Mouse (Mus musculus) embryonic stem cell, embryonic (primary cell): ENCODE measurements around the gene Cacng8.

Experiments
- CTCF ChIA-PET, 4 experiments: fragments of 300-600 bp in 2 of 4; fragments of 350-600 bp in 2 of 4; sonication (Branson Sonifier 250); formaldehyde crosslinking; loops; one replicate each; lab custom pipeline; 2022; ENCODE audit warnings: inconsistent platforms in 2 of 4; lab: Charles Lee
- POLR2A ChIA-PET, 4 experiments: fragments of 300-600 bp in 2 of 4; fragments of 350-600 bp in 2 of 4; sonication (Branson Sonifier 250); formaldehyde crosslinking; loops; one replicate each; lab custom pipeline; 2022; ENCODE audit warnings: antibody characterized with exemption in 4 of 4, inconsistent platforms in 1 of 4; lab: Charles Lee

Gene Cacng8

DNA sequence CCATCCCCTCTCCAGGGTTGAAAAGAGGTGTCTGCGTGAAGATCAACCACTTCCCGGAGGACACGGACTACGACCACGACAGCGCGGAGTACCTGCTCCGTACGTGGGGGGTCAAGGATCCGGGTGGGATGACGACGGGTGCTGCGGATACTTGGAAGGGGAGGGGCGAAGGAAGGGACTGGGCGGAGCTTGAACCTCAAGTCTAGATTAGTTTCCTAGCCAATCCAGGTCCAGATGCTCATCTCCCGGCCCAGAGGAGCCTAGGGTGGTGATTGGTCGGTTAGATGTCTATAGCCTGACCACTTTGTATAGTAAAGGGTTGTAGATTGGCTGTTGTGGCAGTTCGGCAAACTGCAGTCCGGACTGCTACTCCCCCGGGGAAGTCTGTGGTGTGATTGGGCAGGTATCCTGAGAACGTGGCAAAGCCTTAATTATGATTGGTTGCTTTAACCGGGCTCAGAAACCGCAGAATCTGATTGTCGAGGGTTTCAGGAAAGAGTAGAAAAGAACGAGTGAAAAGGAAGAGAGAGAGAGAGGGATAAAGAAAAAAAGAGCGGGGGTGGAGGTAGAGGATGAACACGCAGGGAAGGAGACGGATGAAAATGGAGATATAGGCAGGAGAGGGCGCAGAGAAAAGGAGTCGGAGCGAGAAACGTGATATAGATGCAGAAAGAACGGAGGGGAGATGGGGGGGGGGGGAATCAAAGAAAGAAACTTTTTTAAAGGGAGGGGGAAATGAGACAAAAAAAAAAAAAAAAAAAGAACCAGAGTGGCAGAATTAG lies 20.9 kb downstream of the Cacng8 start:
- ChIA-PET POLR2A (interaction anchor here (0.5 to 4.6 kb wide), 57 partner anchors 9 to 1402 kb away, joined by 3 to 75 read pairs (median 4); partner anchors contain the start of genes Cacng6 (in 2 of the 4), Mboat7 (in 2 of the 4), Tsen34 (in 2 of the 4) and Cnot3 (in 1 of the 4)), CTCF (interaction anchor here in 2 of 4 experiments (0.6 to 2.0 kb wide), 14 partner anchors 12 to 167 kb away, joined by 3 to 11 read pairs (median 3); partner anchors contain the start of gene Cacng6 (in 1 of the 2))

DNA sequence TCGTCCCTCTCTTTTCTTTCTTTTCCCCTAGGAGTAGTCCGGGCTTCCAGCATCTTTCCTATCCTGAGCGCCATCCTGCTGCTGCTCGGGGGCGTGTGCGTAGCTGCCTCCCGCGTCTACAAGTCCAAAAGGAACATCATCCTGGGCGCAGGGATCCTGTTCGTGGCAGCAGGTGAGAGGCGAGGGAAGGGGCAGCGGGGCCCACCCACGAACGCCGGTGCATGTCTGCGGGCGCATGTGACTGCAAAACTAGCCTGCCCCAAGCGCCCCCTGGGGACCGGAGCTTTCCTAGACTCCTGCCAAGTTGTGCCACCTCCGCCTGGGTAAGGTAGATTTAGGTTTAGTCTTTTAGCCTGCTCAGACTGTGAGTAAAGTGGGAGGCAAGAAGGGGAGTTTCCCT lies 21.6 kb downstream of the Cacng8 start:
- CTCF ChIA-PET: interaction anchor here in 3 of 4 experiments (0.6 to 2.0 kb wide), 11 partner anchors 12 to 166 kb away, joined by 3 to 11 read pairs (median 3); partner anchors contain the start of gene Cacng6 (in 1 of the 3)
- POLR2A ChIA-PET: interaction anchor here (0.5 to 4.6 kb wide), 29 partner anchors 8 to 933 kb away, joined by 3 to 75 read pairs (median 5); partner anchors contain the start of genes Cacng6 (in 2 of the 4), Mboat7 (in 1 of the 4) and Tsen34 (in 1 of the 4)

GRCm38 (mm10) chr7:3414888-3415287 lies 24.4 kb downstream of the Cacng8 start:
- CTCF ChIA-PET: interaction anchor here in 2 of 4 experiments (0.8 to 1.0 kb wide), 2 partner anchors 25 to 176 kb away, joined by 3 to 5 read pairs; no protein-coding TSS in a partner anchor
- POLR2A ChIA-PET: interaction anchor here in 2 of 4 experiments (0.6 to 4.6 kb wide), 3 partner anchors 9 to 202 kb away, joined by 3 to 75 read pairs (median 3); partner anchors contain the start of gene Cacng6 (in 2 of the 2)

DNA sequence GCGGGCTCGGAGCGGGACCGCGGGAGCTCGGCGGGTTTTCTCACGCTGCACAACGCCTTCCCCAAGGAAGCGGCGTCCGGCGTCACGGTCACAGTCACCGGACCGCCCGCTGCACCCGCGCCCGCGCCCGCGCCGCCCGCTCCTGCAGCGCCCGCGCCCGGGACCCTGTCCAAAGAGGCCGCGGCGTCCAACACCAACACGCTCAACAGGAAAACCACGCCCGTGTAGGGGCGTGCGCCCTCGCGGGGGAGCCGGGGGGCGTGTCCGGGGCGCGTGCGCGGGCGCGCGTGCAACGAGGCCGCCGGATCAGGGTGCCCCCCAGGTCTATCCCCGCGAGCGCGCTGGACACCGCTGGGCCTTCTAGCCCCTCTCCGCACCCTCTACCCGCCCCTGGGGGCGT lies 24.9 kb downstream of the Cacng8 start:
- CTCF ChIA-PET: interaction anchor here in 1 of 4 experiments (0.8 kb wide), 1 partner anchor 177 kb away, joined by 5 read pairs; no protein-coding TSS in a partner anchor
- POLR2A ChIA-PET: interaction anchor here in 2 of 4 experiments (1.0 to 4.6 kb wide), 2 partner anchors 8 to 9 kb away, joined by 3 to 75 read pairs; partner anchors contain the start of gene Cacng6 (in 2 of the 2)

DNA sequence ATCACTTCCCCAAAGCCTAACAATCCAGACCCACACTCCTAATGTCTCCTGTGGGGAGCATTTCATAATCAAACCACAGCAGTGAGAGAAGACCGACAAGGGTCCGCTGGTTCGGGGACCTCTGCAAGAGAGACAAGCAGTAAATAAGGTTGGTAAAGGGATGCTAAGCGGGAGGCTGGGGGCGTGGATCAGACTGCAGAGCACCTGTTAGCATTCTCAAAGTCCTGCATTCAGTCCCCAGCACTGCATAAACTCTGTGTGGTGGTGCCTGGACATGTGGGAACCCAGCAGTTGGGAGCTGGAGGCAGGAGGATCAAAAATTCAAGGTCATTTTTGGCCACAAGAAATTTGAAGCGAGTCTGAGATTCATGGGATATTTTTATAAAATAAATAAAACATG lies 29.5 kb downstream of the Cacng8 start:
- POLR2A ChIA-PET: interaction anchor here in 3 of 4 experiments (0.6 to 8.8 kb wide), 26 partner anchors 7 to 225 kb away, joined by 3 to 75 read pairs (median 4); partner anchors contain the start of gene Cnot3 (in 1 of the 3)

DNA sequence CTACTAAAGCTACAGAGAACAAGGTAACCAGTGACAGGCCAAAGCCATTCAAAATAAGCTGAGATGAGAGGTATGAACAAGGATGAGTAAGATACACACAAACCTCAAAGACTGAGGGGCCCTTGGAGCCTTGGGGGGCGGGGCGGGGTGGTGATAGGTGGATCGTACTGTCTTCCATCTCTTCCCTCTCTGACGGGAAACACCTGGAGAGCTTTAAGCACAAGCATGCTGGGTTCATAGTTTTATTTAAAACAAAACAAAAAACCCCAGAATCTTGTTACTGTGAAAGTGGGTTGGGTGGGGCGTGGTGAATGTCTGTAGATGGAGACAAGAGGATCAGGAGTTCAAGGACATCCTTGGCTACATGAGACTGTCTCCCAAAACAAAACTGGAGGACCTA lies 30.0 kb downstream of the Cacng8 start:
- ChIA-PET POLR2A (interaction anchor here (0.6 to 8.8 kb wide), 29 partner anchors 8 to 224 kb away, joined by 3 to 75 read pairs (median 4); partner anchors contain the start of gene Cnot3 (in 1 of the 4)), CTCF (interaction anchor here in 3 of 4 experiments (0.6 to 1.8 kb wide), 5 partner anchors 13 to 34 kb away, joined by 3 to 6 read pairs (median 5); partner anchors contain the start of gene Cacng8 (in 1 of the 3))

More for the DNA sequence above, 29.5 kb downstream of the Cacng8 start:
- CTCF ChIA-PET: interaction anchor here in 3 of 4 experiments (0.6 to 1.8 kb wide), 5 partner anchors 13 to 34 kb away, joined by 3 to 6 read pairs (median 5); partner anchors contain the start of gene Cacng8 (in 1 of the 3)

- POLR2A ChIA-PET: interaction anchor here (0.6 to 8.8 kb wide), 21 partner anchors 8 to 214 kb away, joined by 3 to 75 read pairs (median 4); partner anchors contain the start of gene Cacng8 (in 1 of the 4)
- CTCF ChIA-PET: interaction anchor here in 3 of 4 experiments (0.6 to 2.1 kb wide), 4 partner anchors 14 to 28 kb away, joined by 4 to 6 read pairs (median 6); no protein-coding TSS in a partner anchor
These were observed 30.8 kb downstream of the Cacng8 start for GRCm38 (mm10) chr7:3421297-3421696.

DNA sequence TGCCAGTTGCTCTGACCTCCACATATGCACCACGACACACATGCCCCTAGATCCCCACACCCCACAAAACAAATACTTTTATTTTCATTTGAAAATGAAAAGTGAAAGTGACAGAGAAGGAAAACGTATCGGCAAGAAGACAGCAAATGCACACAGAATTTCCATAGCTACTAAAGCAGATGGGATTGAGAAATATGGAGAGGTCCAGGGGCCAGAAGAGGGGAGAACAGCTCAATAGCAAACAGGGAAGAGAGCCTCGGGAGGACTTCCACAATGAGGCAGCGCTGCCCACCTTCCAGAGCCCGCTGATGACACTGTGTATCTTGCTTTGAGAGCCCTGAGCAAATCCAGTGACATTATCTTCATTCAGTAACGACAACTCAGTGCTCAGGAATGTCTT lies 31.6 kb downstream of the Cacng8 start:
- CTCF ChIA-PET: interaction anchor here in 2 of 4 experiments (1.8 to 2.1 kb wide), 2 partner anchors 18 to 27 kb away, joined by 6 to 7 read pairs; no protein-coding TSS in a partner anchor
- POLR2A ChIA-PET: interaction anchor here in 3 of 4 experiments (0.6 to 8.8 kb wide), 12 partner anchors 9 to 156 kb away, joined by 3 to 75 read pairs (median 8); partner anchors contain the start of gene Cacng8 (in 1 of the 3)

- ChIA-PET POLR2A (interaction anchor here (0.6 to 8.8 kb wide), 36 partner anchors 8 to 1369 kb away, joined by 3 to 75 read pairs (median 4); partner anchors contain the start of genes Mboat7 (in 1 of the 4), Rpl28 (in 1 of the 4) and Tarm1 (in 1 of the 4)), CTCF (interaction anchor here in 3 of 4 experiments (0.5 to 2.7 kb wide), 13 partner anchors 11 to 231 kb away, joined by 3 to 19 read pairs (median 4); no protein-coding TSS in a partner anchor)
These were observed 32.9 kb downstream of the Cacng8 start for GRCm38 (mm10) chr7:3423430-3423829.

DNA sequence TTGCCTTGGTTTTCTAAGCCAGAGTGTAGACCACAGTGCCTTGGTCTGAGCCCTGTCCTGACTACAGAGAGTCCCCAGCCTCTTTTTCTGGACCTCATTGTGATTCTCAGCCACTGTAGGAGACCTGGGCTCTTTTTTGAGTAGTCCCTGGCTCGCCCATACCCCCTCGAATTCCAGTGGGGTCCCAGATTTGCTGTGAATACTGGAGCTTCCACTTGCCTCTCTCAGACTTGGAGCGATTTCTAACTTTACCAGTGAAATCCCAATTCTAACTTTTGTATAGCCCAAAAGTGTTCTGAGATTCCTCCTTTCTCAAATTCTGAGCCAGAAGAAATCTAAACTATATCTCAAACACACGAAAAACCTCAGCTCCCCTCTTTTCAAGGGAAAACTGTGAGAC lies 33.4 kb downstream of the Cacng8 start, which contains the start of gene Cacng6:
Gene Cacng6 (plus strand): TSS at position 301 of the 400 bp plus-strand sequence.
- ChIA-PET POLR2A (interaction anchor here in 3 of 4 experiments (0.6 to 8.8 kb wide), 32 partner anchors 9 to 283 kb away, joined by 3 to 75 read pairs (median 4); partner anchors contain the start of genes Mboat7 (in 1 of the 3) and Tarm1 (in 1 of the 3)), CTCF (interaction anchor here in 3 of 4 experiments (0.5 to 2.7 kb wide), 10 partner anchors 11 to 120 kb away, joined by 3 to 19 read pairs (median 4); no protein-coding TSS in a partner anchor)

DNA sequence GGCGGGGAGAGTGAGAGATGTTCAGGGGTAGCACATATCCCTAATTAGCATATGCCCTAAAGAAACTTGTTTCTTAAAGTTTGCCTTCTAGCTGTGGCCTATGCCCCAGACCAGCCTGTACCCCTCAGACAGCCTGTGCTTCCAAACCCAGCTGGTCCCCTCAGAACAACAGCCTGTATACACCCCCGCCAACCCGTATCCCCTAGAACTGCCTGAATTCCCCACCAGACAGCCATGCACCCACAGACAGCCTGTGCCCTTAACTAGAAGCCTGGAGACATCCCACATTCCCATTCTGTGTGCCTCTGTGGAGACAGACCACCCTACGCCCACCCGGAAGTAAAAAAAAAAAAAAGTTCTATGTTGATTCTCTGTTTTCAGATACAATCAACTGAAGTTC lies 34.7 kb downstream of the Cacng8 start:
- ChIA-PET CTCF (interaction anchor here in 1 of 4 experiments (0.6 to 2.7 kb wide), 2 partner anchors 15 to 136 kb away, joined by 4 to 19 read pairs; partner anchors contain the start of genes Myadm and Prkcg), POLR2A (interaction anchor here in 2 of 4 experiments (0.5 to 8.8 kb wide), 12 partner anchors 12 to 220 kb away, joined by 3 to 75 read pairs (median 4); partner anchors contain the start of gene Cnot3 (in 1 of the 2))

DNA sequence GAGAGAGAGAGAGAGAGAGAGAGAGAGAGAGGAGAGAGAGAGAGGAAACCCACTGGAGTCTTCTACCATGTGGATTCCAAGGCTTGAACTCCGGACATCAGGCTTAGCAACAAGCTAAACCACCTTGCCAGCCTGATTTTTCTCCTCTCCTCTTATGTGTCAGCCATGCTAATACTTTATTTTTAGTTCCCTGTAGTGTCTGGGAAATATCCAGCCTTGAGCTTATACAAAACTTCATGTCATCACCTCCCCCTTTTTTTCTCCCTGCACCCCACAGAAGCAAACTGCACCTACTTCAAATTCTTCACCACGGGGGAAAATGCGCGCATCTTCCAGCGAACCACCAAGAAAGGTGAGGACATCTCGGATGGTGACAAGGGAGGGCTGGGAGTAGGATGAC lies 39.7 kb downstream of the Cacng8 start:
- ChIA-PET POLR2A (interaction anchor here in 2 of 4 experiments (0.6 to 3.1 kb wide), 5 partner anchors 10 to 126 kb away, joined by 3 to 9 read pairs (median 5); no protein-coding TSS in a partner anchor), CTCF (interaction anchor here (0.5 to 1.6 kb wide), 5 partner anchors 10 to 80 kb away, joined by 3 to 17 read pairs (median 4); no protein-coding TSS in a partner anchor)

- ChIA-PET CTCF (interaction anchor here in 2 of 4 experiments (1.1 to 1.6 kb wide), 3 partner anchors 8 to 17 kb away, joined by 3 to 4 read pairs (median 4); no protein-coding TSS in a partner anchor), POLR2A (interaction anchor here in 2 of 4 experiments (1.3 to 6.0 kb wide), 4 partner anchors 8 to 12 kb away, joined by 4 to 43 read pairs (median 8); partner anchors contain the start of gene Cacng6 (in 1 of the 2))
These were observed 41.6 kb downstream of the Cacng8 start for GRCm38 (mm10) chr7:3432066-3432465.

DNA sequence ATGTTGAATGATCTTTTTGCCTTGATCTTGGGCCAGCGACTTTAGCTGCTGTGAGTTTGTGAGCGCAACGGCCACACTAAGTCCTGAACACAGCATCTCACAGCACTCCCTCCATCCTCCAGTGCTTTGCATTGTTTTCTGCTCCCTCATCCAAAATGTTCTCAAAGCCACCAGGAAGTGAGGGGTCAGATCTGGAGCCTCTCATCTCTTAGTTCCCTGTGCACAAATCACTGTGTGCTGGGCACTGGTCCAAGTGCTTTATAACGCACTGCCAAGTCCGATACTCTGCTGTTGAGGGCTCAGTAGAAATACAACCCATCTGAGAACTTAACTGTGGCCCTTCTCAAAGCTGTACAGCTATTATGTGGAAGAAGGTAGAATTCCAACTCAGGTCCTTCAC lies 47.5 kb downstream of the Cacng8 start:
- ChIA-PET CTCF (interaction anchor here in 2 of 4 experiments (0.6 to 3.6 kb wide), 2 partner anchors 10 to 12 kb away, joined by 5 to 43 read pairs; no protein-coding TSS in a partner anchor), POLR2A (interaction anchor here in 1 of 4 experiments (1.4 to 6.9 kb wide), 2 partner anchors 14 to 17 kb away, joined by 3 to 78 read pairs; no protein-coding TSS in a partner anchor)

- ChIA-PET POLR2A (interaction anchor here (0.6 to 6.9 kb wide), 45 partner anchors 8 to 266 kb away, joined by 3 to 78 read pairs (median 4); partner anchors contain the start of genes Mboat7 (in 3 of the 4), Cacng6 (in 1 of the 4), Tarm1 (in 1 of the 4) and Tsen34 (in 1 of the 4)), CTCF (interaction anchor here (0.5 to 3.6 kb wide), 51 partner anchors 8 to 253 kb away, joined by 3 to 43 read pairs (median 4); partner anchors contain the start of genes Cacng6 (in 2 of the 4), Mboat7 (in 1 of the 4) and Tsen34 (in 1 of the 4))
These were observed 49.5 kb downstream of the Cacng8 start for GRCm38 (mm10) chr7:3439984-3440383.

- ChIA-PET POLR2A (interaction anchor here (0.6 to 6.9 kb wide), 46 partner anchors 8 to 265 kb away, joined by 3 to 78 read pairs (median 4); partner anchors contain the start of genes Mboat7 (in 3 of the 4), Cacng6 (in 2 of the 4), Tarm1 (in 1 of the 4) and Tsen34 (in 1 of the 4)), CTCF (interaction anchor here (0.5 to 3.6 kb wide), 44 partner anchors 8 to 252 kb away, joined by 3 to 43 read pairs (median 4); partner anchors contain the start of genes Cacng6 (in 2 of the 4), Mboat7 (in 1 of the 4) and Tsen34 (in 1 of the 4))
These were observed 50.0 kb downstream of the Cacng8 start for GRCm38 (mm10) chr7:3440526-3440925.
